Mouse (Mus musculus) layer of hippocampus, adult 9-10 months (tissue): ENCODE results near the gene Dock6.
A peak's percentile ranks its signal among the peaks of the same experiment; 100 is the strongest.

Experiments
- DNase-seq: peaks from one replicate; pipeline ENCODE4 v3.0.0; 2022; ENCODE audit warnings: low spot score

The Dock6 gene

GRCm38 (mm10) chr9:21846755-21847341, 5.6 kb downstream of the Dock6 start:
- DNase-seq: no peak

GRCm38 (mm10) chr9:21845381-21846080, 6.9 kb downstream of the Dock6 start:
- DNase-seq: no peak

GRCm38 (mm10) chr9:21843086-21843485, 9.3 kb downstream of the Dock6 start:
- no peak for DNase-seq

- no peak for DNase-seq
These were observed 10.0 kb downstream of the Dock6 start for GRCm38 (mm10) chr9:21842391-21842790.

GRCm38 (mm10) chr9:21841340-21841739, 11.1 kb downstream of the Dock6 start:
- no peak for DNase-seq

- peak; percentile 59 for DNase-seq
These were observed 12.2 kb downstream of the Dock6 start for GRCm38 (mm10) chr9:21840115-21840787.

GRCm38 (mm10) chr9:21837690-21838089, 14.7 kb downstream of the Dock6 start:
- DNase-seq: no peak

GRCm38 (mm10) chr9:21835258-21835912, 17.1 kb downstream of the Dock6 start, which contains the start of gene Angptl8:
TSS of gene Angptl8 (plus strand) at chr9:21835510.
- no peak for DNase-seq

- no peak for DNase-seq
These were observed 20.7 kb downstream of the Dock6 start for GRCm38 (mm10) chr9:21831558-21832240.

- DNase-seq: no peak
These were observed 21.5 kb downstream of the Dock6 start for GRCm38 (mm10) chr9:21830936-21831335.

GRCm38 (mm10) chr9:21830461-21830850, 22.0 kb downstream of the Dock6 start:
- DNase-seq: no peak

GRCm38 (mm10) chr9:21829834-21830460, 22.5 kb downstream of the Dock6 start:
- DNase-seq: no peak

- DNase-seq: no peak
These were observed 28.1 kb downstream of the Dock6 start for GRCm38 (mm10) chr9:21824366-21824765.

GRCm38 (mm10) chr9:21823957-21824356, 28.5 kb downstream of the Dock6 start:
- no peak for DNase-seq

- DNase-seq: no peak
These were observed 29.7 kb downstream of the Dock6 start for GRCm38 (mm10) chr9:21822686-21823085.

- DNase-seq: no peak
These were observed 32.3 kb downstream of the Dock6 start for GRCm38 (mm10) chr9:21820183-21820582.

- no peak for DNase-seq
These were observed 33.2 kb downstream of the Dock6 start for GRCm38 (mm10) chr9:21819181-21819729.

GRCm38 (mm10) chr9:21818561-21818960, 33.9 kb downstream of the Dock6 start:
- no peak for DNase-seq

- DNase-seq: no peak
These were observed 34.3 kb downstream of the Dock6 start for GRCm38 (mm10) chr9:21818125-21818524.

GRCm38 (mm10) chr9:21816716-21817305, 35.6 kb downstream of the Dock6 start:
- no peak for DNase-seq

GRCm38 (mm10) chr9:21811170-21811569, 41.3 kb downstream of the Dock6 start:
- DNase-seq: no peak
